Mouse (Mus musculus): ENCODE measurements around the gene Tbx21. TPM values are rescaled to one million over a fixed set of nuclear protein-coding genes. Genes with fewer than 3 reads are reported as not detected.

Gene Tbx21
- polyA plus RNA-seq (2012; rRNA removed) (0.10 and 0.11 TPM in 2 replicates), polyA plus RNA-seq (2014; fragmentation: Nextera tagmentation; extraction: Ambion mirVana) (not detected in 2 replicates)

DNA sequence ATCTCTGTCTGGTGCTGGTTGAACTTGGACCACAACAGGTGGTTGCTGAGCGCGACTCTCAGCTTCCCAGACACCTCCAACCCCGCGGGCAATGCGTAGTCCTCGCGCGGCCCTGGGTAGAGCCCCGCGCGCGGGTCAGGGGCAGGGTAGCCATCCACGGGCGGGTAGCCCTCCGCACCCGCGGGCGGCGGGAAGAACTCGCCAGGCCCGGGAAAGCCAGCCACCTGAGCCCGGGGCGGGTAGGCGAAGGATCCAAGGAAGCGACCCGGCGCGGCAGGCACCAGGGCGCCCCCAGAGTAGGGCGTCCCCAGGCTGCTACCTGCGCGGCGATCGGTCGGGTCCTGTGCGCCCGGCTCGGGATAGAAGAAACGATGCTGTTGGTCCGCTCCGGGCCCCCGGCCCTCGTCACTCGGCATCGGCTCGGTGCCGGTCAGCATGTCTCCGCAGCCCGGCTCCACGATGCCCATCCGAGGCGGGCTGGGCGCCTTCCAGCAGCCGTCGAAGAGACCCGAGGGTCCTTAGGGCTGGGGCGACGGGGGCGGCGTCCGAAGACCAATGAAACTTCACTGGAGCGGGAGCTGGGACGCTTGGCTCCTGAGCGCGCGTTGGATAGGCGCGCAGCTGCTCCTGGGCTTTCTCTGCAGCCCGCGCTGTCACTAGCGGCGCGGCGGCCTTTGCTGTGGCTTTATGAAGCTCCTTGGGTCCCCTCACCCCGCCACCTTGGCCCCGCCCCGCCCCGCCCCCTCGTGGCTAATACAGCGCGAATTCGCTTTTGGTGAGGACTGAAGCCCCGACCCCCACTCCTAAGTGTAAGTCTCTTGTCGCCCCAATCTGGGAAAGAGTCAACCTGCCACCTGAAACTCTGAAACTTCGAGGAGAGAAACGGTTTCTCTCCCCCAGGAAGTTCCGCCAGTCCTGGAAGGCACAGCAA is at the start of gene Tbx21:
Gene Tbx21, minus strand, starts transcription at position 661 of the 931 bp plus-strand sequence.
- ATAC-seq (ENCODE audit: low FRiP score, low read depth): peak; percentile 26; the same call in 1 of the 2 replicates
- H3K4me3 ChIP-seq (replicated peaks; ENCODE audit: low read length): peak within 1 kb of the TSS; percentile 36
- no peaks in the 10 kb centered on the region for H3K9me3 ChIP-seq (ENCODE audit: control insufficient read depth, low read length)
- no peaks in the 10 kb centered on the region for H3K36me3 ChIP-seq (ENCODE audit: control insufficient read depth, insufficient read depth, low read length)
- H3K27ac ChIP-seq (replicated peaks; ENCODE audit: low read depth, low read length): no peak within 1 kb of the TSS
- no peak for TF ChIP-seq POLR2A (IDR thresholded peaks at IDR 0.05; ENCODE audit: borderline replicate concordance, extremely low read depth, insufficient read depth, insufficient read length)
- H3K4me1 ChIP-seq (ENCODE audit: control insufficient read depth, insufficient read depth, low read length): 0 out of 2 replicates have a peak, but pooled peaks cover 2% of the 10 kb centered on the region
- H3K4me2 ChIP-seq (replicated peaks; ENCODE audit: low read depth, low read length, severe bottlenecking): peak within 1 kb of the TSS; percentile 74
- no peak for DNase-seq (ENCODE audit: low spot score)
- H3K9ac ChIP-seq (ENCODE audit: low read depth, low read length, severe bottlenecking): peak within 1 kb of the TSS; percentile 22; the same call in 1 of the 2 replicates
- WGBS: under 1% methylated on average over 66 of the region's 87 CpGs
- H3K27me3 ChIP-seq (ENCODE audit: control insufficient read depth, insufficient read depth, low read length): peaks cover 52% of the 10 kb centered on the region

DNA sequence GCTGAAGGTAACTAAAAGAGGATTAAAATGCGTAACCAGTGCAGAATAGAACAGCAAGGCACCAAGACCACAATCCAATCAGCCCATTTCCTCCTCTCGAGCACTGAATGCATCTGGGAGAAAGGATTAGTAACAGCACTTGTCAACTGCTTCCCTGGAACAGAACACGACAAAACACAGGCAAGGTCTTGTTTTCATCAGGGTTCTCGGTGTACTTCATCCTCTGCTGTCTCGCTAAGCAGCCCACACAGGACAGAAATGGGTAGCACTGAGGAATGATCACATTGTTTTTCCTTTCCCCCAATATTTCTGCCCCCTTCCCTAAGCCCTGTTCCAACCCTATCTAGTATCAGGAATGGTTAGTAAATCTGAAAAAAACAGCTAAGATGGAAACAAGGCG is 45.2 kb upstream of the Tbx21 start:
- WGBS: 84% methylated on average over 6 of the region's 6 CpGs
- Histone ChIP-seq H3K4me1 (ENCODE audit: control insufficient read depth, insufficient read depth, low read length) (no peaks in the 10 kb centered on the region), H3K36me3 (ENCODE audit: control insufficient read depth, insufficient read depth, low read length) (peaks cover 84% of the 10 kb centered on the region), H3K4me2 (replicated peaks; ENCODE audit: low read depth, low read length, severe bottlenecking) (no peak overlapping the region), H3K9me3 (ENCODE audit: control insufficient read depth, low read length) (no peaks in the 10 kb centered on the region), H3K4me3 (replicated peaks; ENCODE audit: low read length) (no peak overlapping the region), H3K27me3 (ENCODE audit: control insufficient read depth, insufficient read depth, low read length) (no peaks in the 10 kb centered on the region), H3K9ac (ENCODE audit: low read depth, low read length, severe bottlenecking) (no peak overlapping the region), H3K27ac (replicated peaks; ENCODE audit: low read depth, low read length) (no peak overlapping the region)
- DNase-seq (ENCODE audit: low spot score) (no peak), ATAC-seq (ENCODE audit: low FRiP score, low read depth) (no peak)
- no peak for TF ChIP-seq POLR2A (IDR thresholded peaks at IDR 0.05; ENCODE audit: borderline replicate concordance, extremely low read depth, insufficient read depth, insufficient read length)

DNA sequence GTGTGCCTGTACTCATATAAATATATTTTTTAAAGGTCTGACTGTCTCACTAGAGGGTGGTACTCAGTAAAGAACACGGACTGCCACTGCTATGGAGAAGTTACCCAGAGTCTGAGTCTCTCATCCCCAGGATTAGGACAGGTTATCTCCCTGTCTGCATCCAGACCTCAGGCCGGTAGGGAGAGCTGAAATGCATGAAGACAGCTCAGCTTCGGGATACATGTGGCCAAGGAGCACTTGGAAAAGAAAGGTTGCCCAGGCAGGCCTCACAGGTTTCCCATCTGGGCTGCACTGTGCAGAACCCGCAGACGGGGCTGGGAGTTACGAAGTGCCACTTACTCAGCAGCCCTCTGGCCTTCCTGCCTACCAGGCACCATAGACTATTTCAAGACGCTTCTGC is 41.9 kb upstream of the Tbx21 start:
- no peak for ATAC-seq (ENCODE audit: low FRiP score, low read depth)
- peaks cover 52% of the 10 kb centered on the region for H3K36me3 ChIP-seq (ENCODE audit: control insufficient read depth, insufficient read depth, low read length)
- H3K27me3 ChIP-seq (ENCODE audit: control insufficient read depth, insufficient read depth, low read length): no peaks in the 10 kb centered on the region
- TF ChIP-seq POLR2A (IDR thresholded peaks at IDR 0.05; ENCODE audit: borderline replicate concordance, extremely low read depth, insufficient read depth, insufficient read length): no peak
- H3K4me2 ChIP-seq (replicated peaks; ENCODE audit: low read depth, low read length, severe bottlenecking): no peak overlapping the region
- DNase-seq (ENCODE audit: low spot score): no peak
- H3K4me1 ChIP-seq (ENCODE audit: control insufficient read depth, insufficient read depth, low read length): peaks cover 8% of the 10 kb centered on the region; the same call in 1 of the 2 replicates
- no peaks in the 10 kb centered on the region for H3K9me3 ChIP-seq (ENCODE audit: control insufficient read depth, low read length)
- no peak overlapping the region for H3K4me3 ChIP-seq (replicated peaks; ENCODE audit: low read length)
- H3K27ac ChIP-seq (replicated peaks; ENCODE audit: low read depth, low read length): no peak overlapping the region
- no peak overlapping the region for H3K9ac ChIP-seq (ENCODE audit: low read depth, low read length, severe bottlenecking)
- 73% methylated on average over 7 of the region's 7 CpGs for WGBS

DNA sequence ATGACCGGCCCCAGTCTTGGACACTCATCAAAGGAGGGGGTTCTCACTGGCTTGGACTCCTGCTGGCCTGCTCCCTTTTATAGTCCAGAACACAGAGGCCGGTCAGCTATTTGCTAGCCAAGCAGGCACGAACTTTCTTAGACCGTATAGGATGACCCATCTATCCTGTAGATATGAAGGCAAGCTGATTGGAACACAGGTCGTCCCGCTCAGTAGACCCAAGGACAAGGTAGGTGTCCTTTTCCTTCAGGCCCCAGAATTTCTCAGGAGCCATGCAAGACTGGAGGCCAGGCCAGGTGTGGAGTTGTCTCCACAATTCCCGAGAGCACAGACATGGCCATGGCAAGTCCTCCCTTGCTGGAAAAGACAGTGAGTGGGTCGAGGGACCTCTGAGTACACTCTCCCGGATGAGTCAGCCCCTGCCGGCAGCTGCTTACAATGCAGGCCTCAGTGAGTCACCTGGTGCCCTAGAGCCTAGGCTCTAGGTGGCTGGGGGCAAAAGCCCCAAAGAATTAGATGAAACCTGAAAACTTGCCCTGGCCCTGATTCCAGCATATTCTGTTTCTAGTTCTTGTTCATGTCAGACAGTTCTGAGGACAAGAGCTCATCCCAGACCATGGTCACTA is 37.6 kb upstream of the Tbx21 start:
- Histone ChIP-seq H3K36me3 (ENCODE audit: control insufficient read depth, insufficient read depth, low read length) (peaks cover 24% of the 10 kb centered on the region), H3K27me3 (ENCODE audit: control insufficient read depth, insufficient read depth, low read length) (no peaks in the 10 kb centered on the region), H3K4me3 (replicated peaks; ENCODE audit: low read length) (no peak overlapping the region), H3K4me2 (replicated peaks; ENCODE audit: low read depth, low read length, severe bottlenecking) (peak overlapping the region; percentile 88; the same call in 1 of the 2 replicates), H3K4me1 (ENCODE audit: control insufficient read depth, insufficient read depth, low read length) (peaks cover 26% of the 10 kb centered on the region), H3K27ac (replicated peaks; ENCODE audit: low read depth, low read length) (no peak overlapping the region), H3K9me3 (ENCODE audit: control insufficient read depth, low read length) (no peaks in the 10 kb centered on the region), H3K9ac (ENCODE audit: low read depth, low read length, severe bottlenecking) (peak overlapping the region; percentile 0; the same call in 1 of the 2 replicates)
- WGBS: 23% methylated on average over 10 of the region's 10 CpGs
- DNase-seq (ENCODE audit: low spot score) (no peak), ATAC-seq (ENCODE audit: low FRiP score, low read depth) (no peak)
- no peak for TF ChIP-seq POLR2A (IDR thresholded peaks at IDR 0.05; ENCODE audit: borderline replicate concordance, extremely low read depth, insufficient read depth, insufficient read length)

DNA sequence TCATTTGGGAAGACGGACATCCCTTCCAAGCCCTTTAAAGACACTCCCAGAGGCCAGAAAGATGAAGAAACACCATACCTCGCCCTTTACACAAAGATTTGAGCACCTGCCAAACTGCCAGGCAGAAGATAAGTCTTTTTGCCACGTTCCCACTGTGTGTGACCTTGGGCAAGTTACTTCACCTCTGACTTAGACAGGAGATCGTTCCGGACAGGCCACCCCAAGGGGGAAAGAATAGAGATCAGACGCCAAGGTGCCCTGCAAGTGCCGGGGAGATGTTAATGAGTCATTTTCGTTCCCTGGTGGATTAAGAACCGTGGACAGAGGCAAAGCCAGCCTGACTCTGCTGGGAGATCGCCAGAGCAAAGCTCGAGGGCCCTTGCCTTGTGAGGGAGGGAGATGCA is 36.9 kb upstream of the Tbx21 start:
- peaks cover 25% of the 10 kb centered on the region for H3K36me3 ChIP-seq (ENCODE audit: control insufficient read depth, insufficient read depth, low read length)
- H3K4me3 ChIP-seq (replicated peaks; ENCODE audit: low read length): peak overlapping the region; percentile 79
- H3K9ac ChIP-seq (ENCODE audit: low read depth, low read length, severe bottlenecking): peak overlapping the region; percentile 0; the same call in 1 of the 2 replicates
- peaks cover 26% of the 10 kb centered on the region for H3K4me1 ChIP-seq (ENCODE audit: control insufficient read depth, insufficient read depth, low read length)
- 1% methylated on average over 11 of the region's 11 CpGs for WGBS
- DNase-seq (ENCODE audit: low spot score) (peak; percentile 32), ATAC-seq (ENCODE audit: low FRiP score, low read depth) (no peak)
- H3K4me2 ChIP-seq (replicated peaks; ENCODE audit: low read depth, low read length, severe bottlenecking): peak overlapping the region; percentile 88
- TF ChIP-seq POLR2A (IDR thresholded peaks at IDR 0.05; ENCODE audit: borderline replicate concordance, extremely low read depth, insufficient read depth, insufficient read length): no peak
- no peaks in the 10 kb centered on the region for H3K27me3 ChIP-seq (ENCODE audit: control insufficient read depth, insufficient read depth, low read length)
- H3K9me3 ChIP-seq (ENCODE audit: control insufficient read depth, low read length): no peaks in the 10 kb centered on the region
- H3K27ac ChIP-seq (replicated peaks; ENCODE audit: low read depth, low read length): no peak overlapping the region

Data from limb, embryonic 14.5 days (tissue).